Mouse (Mus musculus) right cerebral cortex, postnatal 25 days (tissue): Measurements from ENCODE around the gene Plxdc1.
A peak's percentile ranks its signal among the peaks of the same experiment; 100 is the strongest.
"Not testable (repeated sequence)": the region's sequence is repeated elsewhere in the genome, so short reads cannot be mapped to it uniquely, and the experiment has no call there.

Experiments
- DNase-seq: peaks from one replicate; pipeline ENCODE4 v3.0.0; 2022

The Plxdc1 gene

DNA sequence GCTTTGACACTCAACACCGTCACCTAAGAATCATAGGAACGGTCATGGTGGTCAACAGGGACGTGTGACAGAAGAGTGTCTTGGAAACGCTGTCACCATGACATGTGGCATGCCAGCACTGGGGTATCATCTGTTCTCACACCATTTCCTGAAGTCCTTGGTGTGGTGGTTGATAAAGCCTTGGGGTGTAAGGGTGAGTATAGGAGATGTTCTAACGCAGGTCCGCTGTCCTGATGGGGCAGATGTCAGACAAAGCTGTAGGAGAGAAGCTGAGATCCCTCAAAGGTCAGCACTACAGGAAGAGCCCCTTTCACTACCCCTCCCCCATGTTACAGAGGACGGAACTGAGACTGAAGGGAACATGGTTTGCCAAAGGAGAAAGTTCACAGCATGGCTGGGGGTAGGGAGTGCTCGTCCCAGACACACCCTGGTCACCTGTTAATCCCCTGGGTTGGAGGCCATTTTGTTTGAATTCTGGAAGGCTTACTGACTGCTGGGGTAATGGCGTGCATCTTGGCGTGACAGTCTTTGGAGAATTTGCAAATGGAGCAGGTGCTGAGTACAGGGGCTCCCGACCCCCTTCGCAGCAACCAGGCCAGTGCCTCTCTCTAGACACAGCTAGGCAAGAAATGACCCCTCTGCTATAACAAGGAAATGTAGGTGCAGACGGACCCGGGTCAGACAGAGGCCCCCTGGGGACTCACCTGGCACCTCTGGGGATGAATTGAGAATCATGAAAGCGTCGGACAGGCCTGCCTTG is 32.9 kb downstream of the Plxdc1 start:
- DNase-seq = no peak

DNA sequence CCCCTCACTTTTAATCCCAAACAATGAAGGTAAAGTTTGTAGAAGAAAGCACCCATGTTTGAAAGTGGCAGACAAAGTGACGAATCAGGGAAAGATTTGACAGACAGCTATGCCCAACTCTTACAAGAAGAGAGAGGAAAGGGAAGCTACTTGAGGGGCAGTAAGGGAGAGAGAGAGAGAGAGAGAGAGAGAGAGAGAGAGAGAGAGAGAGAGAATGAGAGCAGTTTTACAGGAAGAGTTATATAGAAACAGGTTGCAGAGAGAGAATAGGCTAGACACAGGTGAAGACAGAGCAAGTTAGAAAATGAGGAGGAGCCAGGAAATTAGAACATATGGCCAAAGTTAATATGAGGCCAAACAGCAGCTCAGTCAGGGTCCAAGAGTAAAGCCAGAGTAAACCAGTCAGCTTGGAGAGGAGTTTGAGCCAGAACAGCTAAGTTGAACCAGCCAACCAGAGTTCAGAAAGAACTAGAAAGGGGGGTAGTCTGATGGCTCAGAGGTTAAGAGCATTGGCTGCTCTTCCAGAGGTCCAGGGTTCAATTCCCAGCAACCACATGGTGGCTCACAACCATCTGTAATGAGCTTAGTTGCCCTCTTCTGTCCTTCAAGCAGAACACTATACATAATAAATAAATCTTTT is 33.8 kb downstream of the Plxdc1 start:
- no peak for DNase-seq

DNA sequence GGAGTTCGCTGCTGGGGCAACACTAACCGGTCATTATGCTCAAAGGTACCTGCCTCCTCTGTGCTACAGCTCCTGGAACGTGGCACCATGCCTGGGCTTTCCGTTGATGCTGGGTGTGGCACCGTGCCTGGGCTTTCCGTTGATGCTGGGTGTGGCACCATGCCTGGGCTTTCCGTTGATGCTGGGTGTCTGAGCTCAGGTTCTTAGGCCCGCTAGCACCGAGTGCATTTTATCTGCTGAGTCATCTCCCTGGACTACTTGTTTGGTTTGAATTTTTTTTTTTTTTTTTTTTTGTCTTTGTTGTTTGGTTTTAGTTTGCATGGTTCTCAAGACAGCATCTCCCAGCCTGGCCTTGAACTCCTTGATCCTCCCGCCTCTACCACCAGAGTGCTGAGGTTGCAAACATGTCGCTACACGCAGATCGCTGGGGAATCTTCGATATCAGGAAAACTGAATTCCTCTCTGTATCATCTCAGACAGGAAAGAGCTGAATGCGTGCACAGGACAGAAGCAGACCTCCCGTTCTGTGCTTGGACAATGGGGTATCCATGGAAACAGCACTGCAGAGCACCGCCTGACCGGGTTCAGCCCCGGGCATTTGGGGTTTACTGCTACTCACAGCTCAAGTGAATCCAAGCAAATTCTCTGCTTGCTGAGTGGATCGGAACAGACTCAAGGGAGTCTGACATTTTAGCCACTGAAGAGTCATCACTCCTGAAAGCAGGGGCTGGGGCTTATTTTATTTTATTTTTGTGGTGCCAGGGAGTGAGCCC is 36.4 kb downstream of the Plxdc1 start:
- DNase-seq = no peak

DNA sequence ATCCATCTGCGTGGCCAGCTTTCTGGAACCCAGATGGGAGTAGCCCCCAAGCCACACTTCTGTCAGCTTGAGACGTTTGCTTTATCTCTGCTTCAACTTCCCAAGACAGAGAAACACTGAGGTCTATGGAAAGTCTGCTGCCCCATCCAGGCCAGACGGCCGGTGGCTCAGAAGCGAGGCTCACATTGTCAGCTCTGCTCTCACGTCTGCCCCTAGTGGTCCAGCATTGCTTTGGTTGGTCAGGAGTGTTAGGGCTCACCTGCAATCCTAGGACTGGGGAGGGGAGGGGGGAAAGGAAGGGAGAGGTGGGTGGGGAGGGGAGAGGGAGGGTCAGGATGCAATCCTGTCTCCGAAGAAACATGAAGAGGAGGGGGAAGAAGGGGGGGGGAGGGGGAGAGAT is 38.8 kb downstream of the Plxdc1 start:
- DNase-seq = peak; percentile 20

DNA sequence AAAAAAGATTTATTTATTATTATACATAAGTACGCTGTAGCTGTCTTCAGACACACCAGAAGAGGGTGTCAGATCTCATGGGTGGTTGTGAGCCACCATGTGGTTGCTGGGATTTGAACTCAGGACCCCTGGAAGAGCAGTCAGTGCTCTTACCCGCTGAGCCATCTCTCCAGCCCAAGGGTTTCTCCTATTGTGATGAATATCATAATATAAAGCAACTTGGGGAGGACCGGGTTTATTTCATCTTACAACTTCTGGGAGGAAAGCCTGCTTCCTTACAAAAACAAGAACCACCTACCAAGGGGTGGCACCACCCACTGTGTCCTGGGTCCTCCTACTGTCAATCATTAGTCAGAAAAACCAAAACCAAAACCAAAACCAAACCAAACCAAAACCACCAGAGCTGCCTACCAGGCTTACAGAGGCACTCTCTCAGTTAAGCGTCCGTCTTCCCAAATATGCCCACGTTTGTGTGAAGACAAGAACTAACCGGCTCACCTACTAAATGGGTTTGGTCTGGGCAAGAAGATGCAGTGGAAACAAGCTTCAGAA is 40.4 kb downstream of the Plxdc1 start:
- DNase-seq = not testable (repeated sequence)

DNA sequence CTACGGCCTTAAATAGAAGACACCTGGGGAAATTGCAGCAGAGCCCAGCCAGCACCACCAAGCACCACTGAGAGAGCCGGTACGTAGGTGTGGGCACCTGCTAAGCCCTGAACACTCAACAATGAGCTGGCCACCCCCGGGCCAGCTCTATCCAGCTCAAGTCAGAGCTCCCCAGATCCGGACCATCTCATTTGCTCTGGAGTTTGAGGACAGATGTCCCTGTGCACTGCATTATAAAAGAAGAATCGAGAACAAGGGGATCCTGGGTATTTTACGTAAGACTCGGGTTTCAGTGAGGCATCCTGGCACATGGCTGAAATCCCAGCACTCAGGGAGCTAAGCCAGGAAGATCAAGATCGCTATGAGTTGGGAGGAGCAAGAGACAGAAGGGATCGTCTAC is 41.2 kb downstream of the Plxdc1 start:
- DNase-seq = peak; percentile 56

DNA sequence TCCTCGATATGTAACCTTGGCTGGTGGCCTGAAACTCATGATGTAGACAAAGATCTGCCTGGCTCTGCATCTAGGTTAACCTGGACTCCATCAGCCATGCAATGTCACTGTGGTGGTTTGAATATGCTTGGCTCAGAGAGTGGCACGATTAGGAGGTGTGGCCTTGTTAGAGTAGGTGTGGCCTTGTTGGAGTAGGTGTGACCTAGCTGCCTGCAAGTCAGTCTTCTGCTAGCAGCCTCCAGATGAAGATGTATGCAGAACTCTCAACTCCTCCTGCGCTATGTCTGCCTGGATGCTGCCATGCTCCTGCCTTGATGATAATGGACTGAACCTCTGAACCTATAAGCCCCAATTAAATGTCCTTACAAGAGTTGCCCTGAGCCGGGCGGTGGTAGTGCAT is 43.0 kb downstream of the Plxdc1 start:
- DNase-seq = no peak

DNA sequence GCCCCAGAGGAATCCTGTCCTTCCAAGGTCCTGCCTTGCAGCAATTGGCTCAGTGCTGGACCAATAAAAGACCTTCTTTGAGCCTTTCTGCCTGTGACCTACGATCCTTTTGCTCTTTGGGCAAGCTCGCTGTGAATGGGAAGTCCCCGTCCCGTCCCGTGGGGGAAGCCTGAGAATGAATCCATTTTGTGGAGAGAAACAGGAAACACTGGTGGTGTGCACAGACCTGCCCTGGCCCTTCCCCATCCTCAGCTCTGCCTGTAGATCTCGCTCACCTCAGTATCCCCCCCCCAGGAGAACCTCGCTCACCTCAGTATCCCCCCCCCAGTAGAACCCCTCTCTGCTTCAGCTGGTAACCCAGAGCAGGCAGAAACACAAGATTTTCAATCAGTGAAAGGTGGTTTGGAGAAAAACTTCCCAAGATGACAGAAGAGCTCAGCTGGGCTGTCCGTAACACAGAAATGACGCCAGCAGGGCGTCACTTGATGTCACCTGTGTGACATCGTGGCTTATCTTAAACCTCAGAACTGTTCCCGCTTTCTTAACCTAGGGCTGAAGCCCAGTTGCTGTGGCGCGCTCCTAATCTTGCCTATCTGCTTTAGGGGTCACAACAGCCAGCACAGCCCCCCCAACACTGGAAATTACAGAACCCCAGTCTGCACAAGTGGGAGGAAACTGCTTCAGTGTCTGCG is 43.7 kb downstream of the Plxdc1 start:
- no peak for DNase-seq

DNA sequence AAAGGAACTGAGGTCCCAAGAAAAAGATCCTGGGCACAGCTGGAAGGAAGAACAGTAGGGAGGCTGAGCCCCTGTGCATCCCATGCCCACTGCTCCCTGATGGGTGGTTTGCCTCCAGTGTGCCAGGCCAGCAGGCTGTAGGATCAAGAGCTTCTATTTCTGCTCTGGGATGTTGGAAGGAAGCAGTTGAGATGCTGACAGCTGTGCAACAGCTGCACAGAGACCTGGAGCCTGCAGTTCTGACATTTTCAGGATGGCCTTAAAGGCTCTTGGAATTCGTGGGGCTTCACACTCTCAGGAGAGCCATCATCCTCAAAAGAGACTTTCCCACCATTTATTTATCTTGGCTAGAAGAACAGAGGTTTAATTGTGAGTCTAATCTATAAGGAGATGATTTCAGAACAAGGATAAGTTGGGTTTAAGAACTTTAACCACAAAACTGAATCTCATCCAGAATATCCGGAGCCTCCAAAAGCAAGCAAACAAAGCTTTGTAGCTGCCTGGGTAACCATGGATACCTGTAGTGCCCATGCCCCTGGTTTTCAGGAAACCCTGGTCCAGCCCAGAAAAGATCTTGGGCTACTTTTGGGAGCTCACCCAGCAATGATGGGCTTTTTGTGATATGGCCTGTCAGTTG is 48.7 kb downstream of the Plxdc1 start:
- DNase-seq = no peak

DNA sequence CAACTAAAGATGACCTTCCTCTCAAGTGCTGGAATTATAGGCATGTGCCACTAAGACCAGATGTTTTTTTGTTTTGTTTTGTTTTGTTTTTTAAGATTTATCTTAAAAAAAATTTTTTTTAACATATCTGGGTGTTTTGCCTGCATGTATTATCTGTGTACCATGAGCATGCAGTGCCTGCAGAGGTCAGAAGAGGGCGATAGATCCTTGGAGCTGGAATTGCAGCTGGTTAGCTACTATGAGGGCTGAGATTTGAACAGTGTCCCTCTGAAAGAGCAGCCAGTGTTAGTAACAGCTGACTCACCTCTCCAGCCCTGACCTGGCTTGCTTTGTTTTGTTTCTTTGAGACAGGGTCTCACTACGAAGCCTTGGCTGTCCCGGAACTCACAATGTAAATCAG is 49.5 kb downstream of the Plxdc1 start:
- DNase-seq = no peak

DNA sequence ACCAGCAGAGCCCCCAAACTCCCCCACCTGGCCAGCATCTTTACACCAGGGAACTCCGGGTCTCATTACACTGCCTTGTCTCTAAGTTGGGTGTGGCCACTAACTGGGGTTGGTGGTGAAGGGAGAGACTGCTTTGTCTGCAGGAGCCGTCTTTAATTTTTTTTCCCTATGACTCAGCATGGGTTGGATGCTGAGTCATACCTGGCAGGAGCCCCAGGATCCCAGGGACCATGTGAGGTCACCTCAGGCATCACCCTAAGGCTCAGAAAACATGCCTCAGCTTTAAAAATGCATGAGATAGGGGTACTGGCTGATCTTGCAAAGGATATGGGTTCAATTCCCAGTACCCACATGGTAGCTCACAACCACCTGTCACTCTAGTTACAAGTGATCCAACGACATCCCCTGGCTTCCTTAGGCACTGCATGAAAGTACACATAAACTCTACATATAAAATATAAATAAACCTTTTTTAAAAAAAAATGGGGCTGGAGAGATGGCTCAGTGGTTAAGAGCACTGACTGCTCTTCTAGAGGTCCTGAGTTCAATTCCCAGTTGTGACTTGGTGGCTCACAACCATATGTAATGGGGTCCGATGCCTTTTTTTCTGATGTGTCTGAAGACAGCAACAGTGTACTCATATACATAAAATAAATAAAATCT is 50.2 kb downstream of the Plxdc1 start:
- DNase-seq = no peak

DNA sequence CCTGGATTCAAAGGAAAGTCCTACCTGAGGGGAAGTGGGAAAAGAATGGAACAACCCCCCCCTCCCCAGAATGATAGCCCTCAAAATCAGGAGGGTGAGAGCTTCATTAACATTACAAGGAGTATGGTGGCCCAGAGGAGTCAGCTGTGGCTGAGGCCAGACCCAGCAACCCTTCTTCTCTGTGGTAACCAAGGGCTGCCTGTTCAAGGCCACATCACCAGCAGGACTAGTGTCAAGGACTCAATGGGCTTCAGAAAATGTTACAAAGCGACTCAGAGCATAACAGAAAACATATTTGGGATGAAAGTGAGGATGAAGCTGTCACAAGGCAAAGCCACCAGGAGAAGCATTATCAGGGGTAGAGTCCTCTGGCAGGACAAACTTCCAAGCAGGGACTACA is 52.7 kb downstream of the Plxdc1 start:
- no peak for DNase-seq

DNA sequence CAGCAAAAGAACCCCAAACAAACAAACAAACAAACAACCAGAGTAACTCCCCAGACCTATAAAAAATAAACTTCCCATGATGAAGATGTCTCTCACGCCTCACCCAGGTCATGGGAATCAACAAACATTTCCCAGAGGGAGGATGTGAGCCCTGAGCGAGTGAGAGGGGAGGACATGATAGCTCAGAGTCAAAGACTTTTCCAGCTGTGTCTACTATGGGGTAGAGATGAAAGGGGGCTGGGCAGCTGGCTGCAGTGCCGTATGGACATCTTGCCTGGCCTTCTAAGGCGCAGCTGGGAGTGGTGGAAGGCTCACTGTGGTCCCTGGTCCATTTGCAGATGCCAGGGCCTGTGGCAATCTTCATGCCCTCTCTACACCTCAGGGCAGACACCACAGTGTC is 57.3 kb downstream of the Plxdc1 start:
- DNase-seq = no peak

DNA sequence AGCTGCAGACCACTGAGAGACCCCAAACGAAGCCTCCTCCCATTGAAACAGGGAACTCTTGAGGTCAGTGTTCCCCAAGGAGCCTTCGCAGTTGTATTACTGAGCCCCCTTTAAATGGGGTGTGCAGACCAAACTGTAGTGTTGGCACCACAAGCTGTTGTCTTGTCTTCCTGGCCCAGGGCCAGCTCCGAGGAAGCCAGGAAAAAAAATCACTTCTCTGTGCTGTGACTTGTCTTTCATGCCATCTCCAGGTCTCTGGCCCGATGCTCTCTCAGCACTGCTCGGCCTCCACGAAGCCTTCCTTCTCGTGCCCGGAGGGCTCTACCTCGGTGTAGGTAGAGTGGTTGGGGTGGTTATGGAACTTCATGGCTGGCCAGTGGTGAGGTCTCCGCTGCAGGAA is 62.0 kb downstream of the Plxdc1 start:
- DNase-seq = no peak

DNA sequence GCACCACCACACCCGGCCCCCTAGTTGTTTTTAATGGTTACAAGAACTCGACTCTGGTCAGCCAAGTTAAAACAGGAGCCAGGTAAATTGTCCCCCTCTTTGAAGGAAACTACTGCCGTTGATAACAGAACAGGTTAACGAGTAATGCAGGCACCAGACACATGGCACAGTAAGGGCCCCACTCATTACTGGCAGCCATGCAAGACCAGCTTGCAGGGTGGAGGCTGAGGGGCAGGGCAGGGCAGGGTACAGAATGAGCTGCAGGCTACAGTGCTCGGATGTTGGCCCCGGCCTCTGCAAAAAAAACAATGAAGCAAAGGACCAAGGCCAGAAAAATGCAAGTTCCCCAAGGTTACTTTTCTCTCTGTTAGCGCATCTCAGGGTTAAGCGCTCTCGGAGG is 62.6 kb downstream of the Plxdc1 start:
- DNase-seq = no peak

DNA sequence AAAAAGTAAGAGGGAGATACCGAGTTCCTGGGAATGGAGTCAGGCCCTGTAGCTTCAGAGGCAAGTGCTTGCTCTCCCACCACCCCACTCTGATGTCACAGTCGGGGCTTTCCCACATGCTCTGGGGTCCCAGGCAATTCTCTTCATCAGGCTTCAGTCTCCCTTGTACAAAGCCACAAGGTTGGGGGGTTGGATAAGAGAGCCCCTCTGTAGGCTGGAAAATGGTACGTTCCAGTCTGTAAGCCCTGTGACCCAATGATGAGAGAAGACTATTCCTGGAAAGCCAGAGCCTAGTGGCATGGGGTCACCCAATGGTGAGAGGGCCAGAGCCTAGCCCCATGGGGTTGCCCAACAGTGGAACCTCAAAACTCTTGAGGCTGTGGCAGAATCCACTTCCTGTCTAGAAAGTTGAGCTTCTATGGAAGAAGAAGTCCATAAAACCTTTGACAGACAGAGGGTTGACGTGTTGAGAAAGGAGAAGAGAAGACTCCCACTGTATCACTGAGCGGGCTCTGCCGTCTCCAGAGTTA is 70.2 kb downstream of the Plxdc1 start:
- DNase-seq = no peak

DNA sequence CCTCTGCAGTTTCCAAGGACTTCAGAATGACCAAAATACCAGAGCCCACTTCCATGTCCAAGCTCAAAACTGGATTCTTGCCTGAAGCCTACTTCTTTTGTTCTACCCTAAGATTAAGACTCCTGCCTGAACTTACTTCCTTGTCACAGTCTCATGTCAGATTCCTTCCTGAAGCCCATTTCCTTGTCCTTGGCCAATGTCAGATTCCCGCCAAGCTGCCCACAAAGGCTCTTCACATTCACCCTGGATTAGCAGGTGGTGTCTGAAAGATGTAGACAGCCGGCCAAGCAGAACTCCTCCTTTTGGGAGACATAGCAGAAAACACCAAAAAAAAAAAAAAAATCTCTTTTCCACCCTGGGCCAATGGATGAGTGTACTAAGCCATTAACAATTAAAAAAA is 70.8 kb downstream of the Plxdc1 start:
- no peak for DNase-seq

DNA sequence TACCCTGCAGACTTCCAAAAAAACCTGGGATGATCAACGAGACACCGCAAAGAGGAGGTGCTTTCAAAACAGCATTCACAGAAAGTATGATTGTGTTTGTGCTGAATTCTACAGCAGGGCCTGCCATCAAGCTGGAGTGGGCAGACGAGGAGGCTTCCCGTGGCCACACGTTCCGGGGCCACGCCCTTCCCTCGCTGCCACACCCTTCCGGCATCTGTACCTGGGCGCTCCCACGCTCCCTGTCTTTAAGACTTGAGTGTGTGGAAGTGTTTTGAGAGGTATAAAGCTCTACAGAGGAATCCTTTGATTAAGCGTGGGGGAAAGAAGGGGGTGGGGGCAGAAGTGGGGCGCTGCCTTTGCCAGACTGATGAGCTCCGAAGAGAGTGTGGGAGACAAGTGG is 73.1 kb downstream of the Plxdc1 start:
- DNase-seq = no peak

DNA sequence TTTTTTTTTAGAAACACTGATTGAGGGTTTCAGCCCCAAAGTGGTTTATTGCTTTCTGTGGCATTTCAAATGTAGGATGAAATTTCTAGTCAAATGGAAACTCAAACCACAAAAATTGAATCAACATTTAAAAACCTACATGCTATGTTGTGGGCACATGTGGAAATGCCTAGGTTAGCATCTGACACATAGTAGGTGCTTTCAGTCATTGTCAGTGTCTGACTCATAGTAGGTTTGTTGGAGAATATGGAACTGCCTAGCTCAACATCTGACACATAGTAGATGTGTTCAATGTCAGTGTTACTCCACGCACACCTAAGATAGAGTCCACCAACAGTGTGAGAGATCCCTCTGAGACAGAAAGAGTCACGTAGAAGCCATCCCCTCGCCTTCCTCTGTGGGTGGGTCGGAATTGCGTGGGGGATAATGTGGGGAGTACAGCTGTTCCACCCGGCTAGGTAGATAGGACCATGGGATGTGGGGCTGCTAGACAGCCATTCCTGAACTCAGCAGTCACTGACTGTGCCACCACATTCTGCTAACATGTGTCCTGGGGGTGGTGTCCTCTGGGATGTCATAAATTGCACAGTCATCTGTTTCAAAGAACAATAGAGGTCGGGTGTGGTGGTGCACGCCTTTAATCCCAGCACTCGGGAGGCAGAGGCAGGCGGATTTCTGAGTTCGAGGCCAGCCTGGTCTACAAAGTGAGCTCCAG is 77.5 kb downstream of the Plxdc1 start:
- no peak for DNase-seq

DNA sequence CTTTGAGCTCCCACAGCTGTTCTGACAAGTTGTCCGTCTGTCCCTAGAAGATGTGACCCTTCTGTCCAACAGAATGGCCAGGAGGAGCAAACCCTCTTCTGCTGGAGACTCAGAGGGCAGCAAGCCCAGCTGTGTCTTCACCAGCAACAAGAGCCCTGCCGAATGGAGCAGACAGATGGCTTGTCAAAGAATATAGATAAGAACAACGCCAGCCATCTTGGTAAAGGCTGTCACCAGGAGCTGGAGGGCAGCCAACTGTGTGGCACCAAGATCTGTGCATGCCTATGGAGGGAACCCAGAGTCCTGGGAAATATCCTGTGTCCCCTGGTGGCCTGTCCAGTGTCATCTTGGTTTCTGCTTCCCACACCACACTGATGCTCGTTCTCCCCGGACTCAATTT is 78.3 kb downstream of the Plxdc1 start:
- DNase-seq = no peak

DNA sequence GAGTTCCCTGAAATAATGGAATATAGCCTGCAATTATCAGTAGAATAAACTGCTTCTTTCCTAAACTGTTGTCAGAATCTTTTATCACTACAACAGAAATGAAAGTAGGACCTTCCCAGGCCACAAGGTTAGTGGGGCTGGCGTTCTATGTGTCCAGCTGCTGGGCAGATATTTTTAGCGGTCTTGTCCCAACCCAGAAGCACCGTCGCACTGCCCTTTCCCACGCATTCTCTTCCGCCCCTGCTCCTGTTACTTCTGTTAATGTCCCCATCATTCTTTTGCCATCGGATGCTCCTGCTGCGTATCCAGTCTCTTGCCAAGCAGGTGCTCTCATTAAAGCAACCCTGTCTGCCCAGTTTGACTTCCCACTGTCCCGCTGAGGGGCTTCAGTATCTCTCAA is 79.3 kb downstream of the Plxdc1 start:
- no peak for DNase-seq
